Mouse (Mus musculus) intestine, embryonic 16.5 days (tissue): ENCODE data around the gene Nr4a1. TPM values are rescaled to one million over a fixed set of nuclear protein-coding genes. Genes with fewer than 3 reads are reported as not detected.

Source experiments
- ATAC-seq: fragments of 200-750 bp; cut with Nextera tagmentation; 2 replicates; pipeline ENCODE4 v1.8.0; 2017; ENCODE audit warnings: moderate TSS enrichment, moderate library complexity
- H3K27ac ChIP-seq: fragments of 300-500 bp; sonication (generic); 2 replicates; pipeline ENCODE4 v1.5.1; 2014; ENCODE audit warnings: mild to moderate bottlenecking, low read length
- H3K27me3 ChIP-seq: fragments of 300-500 bp; sonication (generic); replicated peaks from 2 replicates; pipeline ENCODE4 v1.6.1; 2014; ENCODE audit warnings: low read length, control low read depth, mixed read lengths; ENCODE audit not compliant: control insufficient read depth, insufficient read depth
- H3K36me3 ChIP-seq: fragments of 300-500 bp; sonication (generic); 2 replicates; pipeline ENCODE4 v1.6.1; 2014; ENCODE audit warnings: low read length, control low read depth; ENCODE audit not compliant: control insufficient read depth, insufficient read depth
- H3K4me1 ChIP-seq: fragments of 300-500 bp; sonication (generic); 2 replicates; pipeline ENCODE4 v1.6.1; 2014; ENCODE audit warnings: low read length, control low read depth, mixed read lengths; ENCODE audit not compliant: control insufficient read depth, insufficient read depth
- H3K4me2 ChIP-seq: fragments of 300-500 bp; sonication (generic); 2 replicates; pipeline ENCODE4 v1.6.1; 2014; ENCODE audit warnings: low read depth, low read length, control low read depth
- H3K4me3 ChIP-seq: fragments of 300-500 bp; sonication (generic); 2 replicates; pipeline ENCODE4 v1.5.1; 2014; ENCODE audit warnings: mild to moderate bottlenecking, low read length
- H3K9ac ChIP-seq: fragments of 300-500 bp; sonication (generic); 2 replicates; pipeline ENCODE4 v1.6.1; 2014; ENCODE audit warnings: low read depth, low read length
- H3K9me3 ChIP-seq: fragments of 300-500 bp; sonication (generic); 2 replicates; pipeline ENCODE4 v1.6.1; 2016; ENCODE audit warnings: low read length, control low read depth; ENCODE audit not compliant: control insufficient read depth
- WGBS: fragments of 180-500 bp; shearing (Covaris S2); extraction: QIAGEN DNeasy Blood & Tissue Kit; methylation state at CpG from one replicate; pipeline ENCODE4 v1.1.7; 2014; 5-methylcytosine and 5-hydroxymethylcytosine counted together
- polyA plus RNA-seq: library from polyadenylated mRNA; unstranded; fragments of >200 nt; fragmentation: Nextera tagmentation; extraction: Ambion mirVana; gene quantifications from 2 replicates; pipeline ENCODE4 v1.2.1, GENCODE M21; 2015

Gene Nr4a1
- 8.6 and 10.0 TPM in 2 replicates for polyA plus RNA-seq

GRCm38 (mm10) chr15:101253886-101254795 lies at the start of gene Nr4a1:
TSS of gene Nr4a1 (plus strand) at chr15:101254269.
- Histone ChIP-seq H3K36me3 (no peaks in the 10 kb centered on the region), H3K27ac (0 out of 2 replicates have a peak within 1 kb of the TSS, but pooled peaks have one; percentile 13), H3K27me3 (no peaks in the 10 kb centered on the region), H3K4me2 (peak within 1 kb of the TSS; percentile 94), H3K4me1 (peaks cover 9% of the 10 kb centered on the region; the same call in 1 of the 2 replicates), H3K9ac (peak within 1 kb of the TSS; percentile 78), H3K4me3 (peak within 1 kb of the TSS; percentile 61), H3K9me3 (no peaks in the 10 kb centered on the region)
- 1% methylated on average over 77 of the region's 82 CpGs for WGBS
- ATAC-seq, result peak; percentile 70

GRCm38 (mm10) chr15:101204781-101205180 lies 49.3 kb upstream of the Nr4a1 start:
- 83% methylated on average over 7 of the region's 7 CpGs for WGBS
- Histone ChIP-seq H3K9ac (no peak overlapping the region), H3K4me2 (no peak overlapping the region), H3K4me1 (no peaks in the 10 kb centered on the region), H3K27ac (no peak overlapping the region), H3K4me3 (no peak overlapping the region), H3K36me3 (peaks cover 28% of the 10 kb centered on the region), H3K27me3 (no peaks in the 10 kb centered on the region), H3K9me3 (no peaks in the 10 kb centered on the region)
- no peak for ATAC-seq

GRCm38 (mm10) chr15:101210228-101210627 lies 43.8 kb upstream of the Nr4a1 start:
- no peaks in the 10 kb centered on the region for H3K9me3 ChIP-seq
- H3K36me3 ChIP-seq, result peaks cover 14% of the 10 kb centered on the region; the same call in 1 of the 2 replicates
- H3K4me3 ChIP-seq, result no peak overlapping the region
- ATAC-seq, result peak; percentile 53; the same call in 1 of the 2 replicates
- 66% methylated on average over 6 of the region's 6 CpGs for whole genome bisulfite sequencing
- H3K4me1 ChIP-seq, result no peaks in the 10 kb centered on the region
- no peak overlapping the region for H3K9ac ChIP-seq
- no peak overlapping the region for H3K4me2 ChIP-seq
- no peak overlapping the region for H3K27ac ChIP-seq
- no peaks in the 10 kb centered on the region for H3K27me3 ChIP-seq

- Histone ChIP-seq H3K36me3 (peaks cover 14% of the 10 kb centered on the region; the same call in 1 of the 2 replicates), H3K27me3 (no peaks in the 10 kb centered on the region), H3K9me3 (no peaks in the 10 kb centered on the region), H3K27ac (no peak overlapping the region), H3K4me3 (no peak overlapping the region), H3K4me2 (no peak overlapping the region), H3K4me1 (no peaks in the 10 kb centered on the region), H3K9ac (no peak overlapping the region)
- 0 out of 2 replicates have a peak, but pooled peaks have one; percentile 9 for ATAC-seq
- WGBS, result 83% methylated on average over 14 of the region's 14 CpGs
These were observed 43.0 kb upstream of the Nr4a1 start for GRCm38 (mm10) chr15:101210998-101211613.

GRCm38 (mm10) chr15:101212435-101212834 lies 41.6 kb upstream of the Nr4a1 start:
- Histone ChIP-seq H3K4me3 (no peak overlapping the region), H3K27ac (no peak overlapping the region), H3K36me3 (peaks cover 14% of the 10 kb centered on the region; the same call in 1 of the 2 replicates), H3K4me1 (no peaks in the 10 kb centered on the region), H3K9me3 (no peaks in the 10 kb centered on the region), H3K27me3 (no peaks in the 10 kb centered on the region), H3K9ac (no peak overlapping the region), H3K4me2 (no peak overlapping the region)
- ATAC-seq, result 0 out of 2 replicates have a peak, but pooled peaks have one; percentile 17
- WGBS, result 72% methylated on average over 14 of the region's 14 CpGs

- no peaks in the 10 kb centered on the region for H3K27me3 ChIP-seq
- H3K4me3 ChIP-seq, result no peak overlapping the region
- H3K9me3 ChIP-seq, result no peaks in the 10 kb centered on the region
- no peak for ATAC-seq
- no peak overlapping the region for H3K27ac ChIP-seq
- H3K4me1 ChIP-seq, result no peaks in the 10 kb centered on the region
- no peak overlapping the region for H3K4me2 ChIP-seq
- no peak overlapping the region for H3K9ac ChIP-seq
- H3K36me3 ChIP-seq, result peaks cover 14% of the 10 kb centered on the region; the same call in 1 of the 2 replicates
- WGBS, result 58% methylated on average over 2 of the region's 2 CpGs
These were observed 38.9 kb upstream of the Nr4a1 start for GRCm38 (mm10) chr15:101215136-101215535.

GRCm38 (mm10) chr15:101216036-101216435 lies 38.0 kb upstream of the Nr4a1 start:
- 82% methylated on average over 4 of the region's 4 CpGs for WGBS
- no peak for ATAC-seq
- Histone ChIP-seq H3K9ac (no peak overlapping the region), H3K4me2 (no peak overlapping the region), H3K27me3 (no peaks in the 10 kb centered on the region), H3K36me3 (peaks cover 7% of the 10 kb centered on the region; the same call in 1 of the 2 replicates), H3K4me1 (peaks cover 6% of the 10 kb centered on the region), H3K27ac (no peak overlapping the region), H3K4me3 (no peak overlapping the region), H3K9me3 (no peaks in the 10 kb centered on the region)

GRCm38 (mm10) chr15:101220905-101221297 lies 33.2 kb upstream of the Nr4a1 start:
- no peak for ATAC-seq
- 0 out of 2 replicates have a peak overlapping the region, but pooled peaks have one; percentile 38 for H3K27ac ChIP-seq
- no peaks in the 10 kb centered on the region for H3K27me3 ChIP-seq
- no peak overlapping the region for H3K4me3 ChIP-seq
- H3K4me1 ChIP-seq, result peaks cover 31% of the 10 kb centered on the region
- no peak overlapping the region for H3K9ac ChIP-seq
- 16% methylated on average over 8 of the region's 8 CpGs for WGBS
- H3K36me3 ChIP-seq, result no peaks in the 10 kb centered on the region
- no peaks in the 10 kb centered on the region for H3K9me3 ChIP-seq
- H3K4me2 ChIP-seq, result no peak overlapping the region
